Mouse (Mus musculus): Measurements from ENCODE around the gene B830017H08Rik.
A peak's percentile ranks its signal among the peaks of the same experiment; 100 is the strongest.

GRCm38 (mm10) chr16:17872995-17873394 lies 40.1 kb downstream of the B830017H08Rik start:
- TF ChIP-seq CTCF (IDR thresholded peaks at IDR 0.05; ENCODE audit: low read depth, low read length) (no peak), POLR2AphosphoS5 (IDR thresholded peaks at IDR 0.05; ENCODE audit: insufficient replicate concordance, low read depth, low read length) (no peak), GATA1 (IDR thresholded peaks at IDR 0.05; ENCODE audit: borderline replicate concordance, low read length) (no peak), TAL1 (conservative IDR thresholded peaks at IDR 0.05; ENCODE audit: low read depth, low read length) (peak; percentile 75), GATA2 (IDR thresholded peaks at IDR 0.05; ENCODE audit: borderline replicate concordance, low read depth, low read length) (no peak)
